Mouse (Mus musculus) intestine, postnatal 0 days (tissue): ENCODE measurements at regions not wholly inside any gene's neighbourhood (a gene's known extent, or its start where the extent isn't known, plus 50 kb on each side); places are given as distances from the start of the nearest gene placed in this dataset.

Experiments used
- ATAC-seq: fragments of 200-750 bp; cut with Nextera tagmentation; 2 replicates; pipeline ENCODE4 v1.8.0; 2017; ENCODE audit warnings: mild to moderate bottlenecking, moderate TSS enrichment, moderate library complexity
- H3K27ac ChIP-seq: fragments of 300-500 bp; sonication (generic); 2 replicates; pipeline ENCODE4 v1.5.1; 2014; ENCODE audit warnings: mild to moderate bottlenecking, low read depth, low read length, moderate library complexity
- H3K27me3 ChIP-seq: fragments of 300-500 bp; sonication (generic); replicated peaks from 2 replicates; pipeline ENCODE4 v1.6.1; 2014; ENCODE audit warnings: low read length, mixed read lengths; ENCODE audit not compliant: control insufficient read depth, insufficient read depth
- H3K36me3 ChIP-seq: fragments of 300-500 bp; sonication (generic); 2 replicates; pipeline ENCODE4 v1.6.1; 2014; ENCODE audit warnings: mild to moderate bottlenecking, moderate library complexity; ENCODE audit not compliant: control insufficient read depth, insufficient read depth
- H3K4me1 ChIP-seq: fragments of 300-500 bp; sonication (generic); replicated peaks from 2 replicates; pipeline ENCODE4 v1.6.1; 2014; ENCODE audit warnings: antibody characterized with exemption, low read length, mixed read lengths; ENCODE audit not compliant: control insufficient read depth, insufficient read depth
- H3K4me2 ChIP-seq: fragments of 300-500 bp; sonication (generic); replicated peaks from 2 replicates; pipeline ENCODE4 v1.6.1; 2014; ENCODE audit warnings: low read depth, mild to moderate bottlenecking, moderate library complexity
- H3K4me3 ChIP-seq: fragments of 300-500 bp; sonication (generic); 2 replicates; pipeline ENCODE4 v1.5.1; 2014; ENCODE audit warnings: low read depth, low read length
- H3K9ac ChIP-seq: fragments of 300-500 bp; sonication (generic); 2 replicates; pipeline ENCODE4 v1.6.1; 2014; ENCODE audit warnings: mild to moderate bottlenecking, low read depth, low read length
- H3K9me3 ChIP-seq: fragments of 300-500 bp; sonication (generic); 2 replicates; pipeline ENCODE4 v1.6.1; 2016; ENCODE audit warnings: mixed run types; ENCODE audit not compliant: control insufficient read depth
- CTCF ChIP-seq: sonication (generic); IDR thresholded peaks from 2 replicates; pipeline ENCODE4 v1.5.1; 2016; ENCODE audit warnings: low read depth, mild to moderate bottlenecking, control low read depth, antibody characterized with exemption, moderate library complexity
- whole genome bisulfite sequencing: fragments of 180-500 bp; shearing (Covaris S2); extraction: QIAGEN DNeasy Blood & Tissue Kit; methylation state at CpG from one replicate; pipeline ENCODE4 v1.1.7; 2014; 5-methylcytosine and 5-hydroxymethylcytosine counted together

DNA sequence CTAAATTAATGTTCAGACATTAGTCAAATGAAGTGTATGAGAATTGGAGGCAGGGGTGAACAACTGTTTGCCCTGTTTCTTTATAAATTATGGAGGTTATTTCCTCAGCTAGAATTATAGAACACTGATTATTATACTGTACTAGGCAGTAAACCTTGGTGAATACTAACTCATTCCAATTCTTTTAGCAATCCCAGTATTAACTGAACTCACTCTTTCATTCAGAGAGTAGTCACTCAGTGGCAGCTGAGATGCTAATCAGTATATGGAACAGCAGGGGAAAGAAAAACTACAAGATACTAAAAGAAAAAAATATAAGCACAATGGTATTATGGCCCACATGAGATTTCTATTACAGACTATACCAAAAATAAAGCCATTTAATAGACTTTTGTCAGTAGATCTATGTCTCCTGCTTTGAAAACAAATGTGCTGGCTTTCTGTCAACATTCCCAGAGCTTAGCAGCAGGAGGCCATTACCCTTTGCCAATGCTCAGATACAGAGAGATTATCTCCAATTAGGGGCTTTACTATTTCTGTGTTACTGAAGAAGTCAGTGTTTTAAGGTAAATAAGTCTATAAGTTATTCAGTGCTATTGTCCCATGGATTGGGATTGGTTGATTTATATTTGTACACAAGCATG, 473.3 kb upstream of the Arrdc3 start:
- no peak for TF ChIP-seq CTCF
- H3K4me2 ChIP-seq = no peak overlapping the region
- no peak overlapping the region for H3K9ac ChIP-seq
- H3K4me1 ChIP-seq = no peaks in the 10 kb centered on the region
- ATAC-seq = no peak
- no peaks in the 10 kb centered on the region for H3K9me3 ChIP-seq
- H3K27ac ChIP-seq = no peak overlapping the region
- no peaks in the 10 kb centered on the region for H3K27me3 ChIP-seq
- H3K36me3 ChIP-seq = no peaks in the 10 kb centered on the region
- no peak overlapping the region for H3K4me3 ChIP-seq

DNA sequence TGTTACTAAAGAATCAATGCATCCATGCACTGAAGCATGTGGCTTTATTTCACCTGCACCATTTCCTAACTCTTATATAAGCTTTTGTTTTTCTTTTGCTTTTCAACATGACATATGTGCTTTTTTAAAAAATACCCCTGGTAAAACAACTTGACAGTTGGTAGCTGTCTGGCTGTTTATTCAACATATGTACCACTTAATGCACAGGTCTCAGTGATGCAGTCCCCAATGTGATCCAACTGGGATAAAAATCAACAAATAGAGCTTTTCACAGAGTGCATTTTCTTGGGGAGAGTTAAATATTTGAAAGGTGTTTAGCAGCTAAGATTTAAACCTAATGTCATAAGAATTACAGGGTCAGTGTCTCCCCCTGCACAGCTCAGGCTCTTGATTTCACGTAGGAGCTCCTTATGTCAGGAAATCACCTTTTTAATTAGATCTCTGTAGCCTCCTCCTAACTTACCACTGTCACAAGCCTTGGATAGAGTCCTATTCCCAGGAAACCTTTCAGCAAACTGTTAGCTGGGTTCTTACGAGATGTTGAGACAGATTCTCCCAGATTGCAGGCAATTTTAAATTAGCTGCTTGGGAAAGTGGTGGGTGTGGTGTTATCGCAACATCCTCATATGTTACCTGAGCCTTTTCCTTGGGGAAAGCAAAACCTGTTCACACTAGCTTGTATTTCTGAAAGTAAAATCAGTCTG, 464.6 kb upstream of the Arrdc3 start:
- no peak overlapping the region for H3K27ac ChIP-seq
- no peak for TF ChIP-seq CTCF
- no peak overlapping the region for H3K4me3 ChIP-seq
- no peaks in the 10 kb centered on the region for H3K36me3 ChIP-seq
- H3K9me3 ChIP-seq = no peaks in the 10 kb centered on the region
- no peaks in the 10 kb centered on the region for H3K4me1 ChIP-seq
- H3K4me2 ChIP-seq = no peak overlapping the region
- no peak overlapping the region for H3K9ac ChIP-seq
- no peak for ATAC-seq
- H3K27me3 ChIP-seq = no peaks in the 10 kb centered on the region
- WGBS = 66% methylated on average over 3 of the region's 3 CpGs

DNA sequence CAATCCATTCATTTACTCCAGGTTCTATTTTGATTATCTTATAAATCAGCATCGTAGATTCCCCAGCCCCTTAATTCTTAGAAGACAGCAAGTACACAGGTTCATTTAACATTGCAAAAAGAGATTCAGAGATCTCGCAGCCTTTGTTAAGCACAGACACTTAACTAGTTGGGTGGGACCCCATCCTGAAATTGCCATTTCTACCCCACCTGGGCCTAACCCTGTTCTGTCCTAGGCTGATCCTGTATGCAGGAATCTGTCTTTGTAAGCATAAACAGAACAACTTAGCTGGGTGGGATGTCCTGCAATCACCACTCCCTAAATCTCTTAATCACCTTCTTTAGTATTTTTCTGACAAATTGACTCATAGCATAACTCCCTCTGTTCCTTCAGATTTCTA, 462.8 kb upstream of the Arrdc3 start:
- no peak for TF ChIP-seq CTCF
- WGBS = 85% methylated on average over 2 of the region's 2 CpGs
- H3K4me1 ChIP-seq = no peaks in the 10 kb centered on the region
- no peak overlapping the region for H3K9ac ChIP-seq
- no peak overlapping the region for H3K27ac ChIP-seq
- no peaks in the 10 kb centered on the region for H3K9me3 ChIP-seq
- H3K4me3 ChIP-seq = no peak overlapping the region
- H3K4me2 ChIP-seq = no peak overlapping the region
- H3K36me3 ChIP-seq = no peaks in the 10 kb centered on the region
- no peaks in the 10 kb centered on the region for H3K27me3 ChIP-seq
- ATAC-seq = no peak
